Mouse (Mus musculus) heart, postnatal 0 days (tissue): Measurements from ENCODE around the gene Mef2a.

ENCODE experiments used
- CTCF ChIP-seq: IDR thresholded peaks from 2 replicates; pipeline ENCODE4 v1.5.1; 2016; ENCODE audit warnings: antibody characterized with exemption, control low read depth, low read depth
- EP300 ChIP-seq: IDR thresholded peaks from 2 replicates; pipeline ENCODE4 v1.6.1; 2016; ENCODE audit warnings: antibody characterized with exemption, low read depth

- TF ChIP-seq CTCF (no peak), EP300 (no peak)
Measured at GRCm38 (mm10) chr7:67390760-67391159, 18.1 kb upstream of the Mef2a start.
